Mouse (Mus musculus): ENCODE measurements around the gene Actr1a.

The Actr1a gene

GRCm38 (mm10) chr19:46327531-46328064 is 68.0 kb downstream of the Actr1a start:
- no peak for DNase-seq (ENCODE audit: low spot score)

All from ovary, postnatal 10 days (tissue).